Mouse (Mus musculus): ENCODE measurements at regions not wholly inside any gene's neighbourhood (a gene's known extent, or its start where the extent isn't known, plus 50 kb on each side); places are given as distances from the start of the nearest gene placed in this dataset.

GRCm38 (mm10) chr9:40617676-40618062 lies 52.7 kb upstream of the Gm21915 start:
- intact Hi-C loops (cut with DNase I): loop anchor here (10.0 kb wide), 1 partner anchor 203 kb away; no protein-coding TSS in a partner anchor
- no peak for DNase-seq (ENCODE audit: low spot score in 2 of 2)

- intact Hi-C loops (cut with DNase I): loop anchor here (10.0 kb wide), 1 partner anchor 202 kb away; no protein-coding TSS in a partner anchor
- no peak for DNase-seq (ENCODE audit: low spot score in 2 of 2)
Measured at GRCm38 (mm10) chr9:40617036-40617675, 53.3 kb upstream of the Gm21915 start.

GRCm38 (mm10) chr9:40616426-40617035 lies 53.9 kb upstream of the Gm21915 start:
- intact Hi-C loops (cut with DNase I): loop anchor here (10.0 kb wide), 1 partner anchor 202 kb away; no protein-coding TSS in a partner anchor
- DNase-seq (ENCODE audit: low spot score in 2 of 2): peak; percentile 85 to 90

- no peak for DNase-seq (ENCODE audit: low spot score in 2 of 2)
- intact Hi-C loops (cut with DNase I): loop anchor here (10.0 kb wide), 1 partner anchor 201 kb away; no protein-coding TSS in a partner anchor
Measured at GRCm38 (mm10) chr9:40615891-40616290, 54.5 kb upstream of the Gm21915 start.

- DNase-seq (ENCODE audit: low spot score in 2 of 2): no peak
- intact Hi-C loops (cut with DNase I): loop anchor here (10.0 kb wide), 1 partner anchor 199 kb away; no protein-coding TSS in a partner anchor
Measured at GRCm38 (mm10) chr9:40614071-40614470, 56.3 kb upstream of the Gm21915 start.

- no peak for DNase-seq (ENCODE audit: low spot score in 2 of 2)
Measured at GRCm38 (mm10) chr9:40613182-40613581, 57.2 kb upstream of the Gm21915 start.

GRCm38 (mm10) chr9:40612755-40613154 lies 57.7 kb upstream of the Gm21915 start:
- DNase-seq (ENCODE audit: low spot score in 2 of 2): peak in 1 of 2 experiments; percentile 55
- intact Hi-C loops (cut with DNase I): loop anchor here (10.0 kb wide), 1 partner anchor 198 kb away; no protein-coding TSS in a partner anchor

More at GRCm38 (mm10) chr9:40613182-40613581, 57.2 kb upstream of the Gm21915 start:
- intact Hi-C loops (cut with DNase I): loop anchor here (10.0 kb wide), 1 partner anchor 198 kb away; no protein-coding TSS in a partner anchor

- intact Hi-C loops (cut with DNase I): loop anchor here (10.0 kb wide), 1 partner anchor 198 kb away; no protein-coding TSS in a partner anchor
- no peak for DNase-seq (ENCODE audit: low spot score in 2 of 2)
Measured at GRCm38 (mm10) chr9:40612312-40612711, 58.1 kb upstream of the Gm21915 start.

- no peak for DNase-seq (ENCODE audit: low spot score in 2 of 2)
- intact Hi-C loops (cut with DNase I): loop anchor here (10.0 kb wide), 1 partner anchor 197 kb away; no protein-coding TSS in a partner anchor
Measured at GRCm38 (mm10) chr9:40611626-40612025, 58.8 kb upstream of the Gm21915 start.

GRCm38 (mm10) chr9:40608596-40608995 lies 61.8 kb upstream of the Gm21915 start:
- intact Hi-C loops (cut with DNase I): no loop called here
- DNase-seq (ENCODE audit: low spot score in 2 of 2): no peak

- DNase-seq (ENCODE audit: low spot score in 2 of 2): no peak
- intact Hi-C loops (cut with DNase I): no loop called here
Measured at GRCm38 (mm10) chr9:40607941-40608340, 62.5 kb upstream of the Gm21915 start.

- intact Hi-C loops (cut with DNase I): no loop called here
- no peak for DNase-seq (ENCODE audit: low spot score in 2 of 2)
Measured at GRCm38 (mm10) chr9:40603521-40603920, 66.9 kb upstream of the Gm21915 start.

- intact Hi-C loops (cut with DNase I): no loop called here
- peak in 1 of 2 experiments; percentile 44 for DNase-seq (ENCODE audit: low spot score in 2 of 2)
Measured at GRCm38 (mm10) chr9:40598431-40598831, 67.2 kb upstream of the Gramd1b start.

- intact Hi-C loops (cut with DNase I): no loop called here
- no peak for DNase-seq (ENCODE audit: low spot score in 2 of 2)
Measured at GRCm38 (mm10) chr9:40587421-40587820, 56.2 kb upstream of the Gramd1b start.

GRCm38 (mm10) chr9:40586581-40586980 lies 55.4 kb upstream of the Gramd1b start:
- intact Hi-C loops (cut with DNase I): no loop called here
- DNase-seq (ENCODE audit: low spot score in 2 of 2): no peak

GRCm38 (mm10) chr9:40583554-40583953 lies 52.4 kb upstream of the Gramd1b start:
- peak; percentile 85 to 86 for DNase-seq (ENCODE audit: low spot score in 2 of 2)
- intact Hi-C loops (cut with DNase I): loop anchor here (2.0 kb wide), 1 partner anchor 169 kb away; no protein-coding TSS in a partner anchor

GRCm38 (mm10) chr9:40581854-40582253 lies 50.7 kb upstream of the Gramd1b start:
- DNase-seq (ENCODE audit: low spot score in 2 of 2): no peak
- intact Hi-C loops (cut with DNase I): loop anchor here (2.0 kb wide), 1 partner anchor 167 kb away; no protein-coding TSS in a partner anchor

Data from left cerebral cortex, postnatal 14 days (tissue).